Mouse (Mus musculus) hindbrain, embryonic 13.5 days (tissue): ENCODE results near the gene Nkx2-3. TPM values are rescaled to one million over a fixed set of nuclear protein-coding genes. Genes with fewer than 3 reads are reported as not detected.

Experiments
- ATAC-seq: fragments of 200-750 bp; cut with Nextera tagmentation; 2 replicates; pipeline ENCODE4 v1.8.0; 2017; ENCODE audit warnings: moderate TSS enrichment; ENCODE audit not compliant: low FRiP score
- H3K27ac ChIP-seq: fragments of 300-500 bp; sonication (generic); 2 replicates; pipeline ENCODE4 v1.5.1; 2015; ENCODE audit warnings: inconsistent platforms, mild to moderate bottlenecking, moderate library complexity
- H3K27me3 ChIP-seq: fragments of 300-500 bp; sonication (generic); 2 replicates; pipeline ENCODE4 v1.6.1; 2015; ENCODE audit warnings: mild to moderate bottlenecking, inconsistent platforms
- H3K36me3 ChIP-seq: fragments of 300-500 bp; sonication (generic); 2 replicates; pipeline ENCODE4 v1.6.1; 2015; ENCODE audit warnings: mild to moderate bottlenecking, inconsistent platforms
- H3K4me1 ChIP-seq: fragments of 300-500 bp; sonication (generic); replicated peaks from 2 replicates; pipeline ENCODE4 v1.6.1; 2015; ENCODE audit warnings: inconsistent platforms
- H3K4me2 ChIP-seq: fragments of 300-500 bp; sonication (generic); 2 replicates; pipeline ENCODE4 v1.6.1; 2015; ENCODE audit warnings: inconsistent platforms, mild to moderate bottlenecking, moderate library complexity
- H3K4me3 ChIP-seq: fragments of 300-500 bp; sonication (generic); 2 replicates; pipeline ENCODE4 v1.5.1; 2015; ENCODE audit warnings: mild to moderate bottlenecking, inconsistent platforms
- H3K9ac ChIP-seq: fragments of 300-500 bp; sonication (generic); 2 replicates; pipeline ENCODE4 v1.6.1; 2015; ENCODE audit warnings: mild to moderate bottlenecking, inconsistent platforms
- H3K9me3 ChIP-seq: fragments of 300-500 bp; sonication (generic); 2 replicates; pipeline ENCODE4 v1.6.1; 2016; ENCODE audit warnings: inconsistent platforms
- WGBS: fragments of 180-500 bp; shearing (Covaris S2); methylation state at CpG from one replicate; pipeline ENCODE4 v1.1.7; 2015; 5-methylcytosine and 5-hydroxymethylcytosine counted together
- polyA plus RNA-seq: library from polyadenylated mRNA; unstranded; fragments of >200 nt; fragmentation: Nextera tagmentation; extraction: Ambion mirVana; gene quantifications from 2 replicates; pipeline ENCODE4 v1.2.1, GENCODE M21; 2015

Gene Nkx2-3
- polyA plus RNA-seq, 1 experiment from 2014 or later, result not detected

GRCm38 (mm10) chr19:43598741-43599660, 13.1 kb upstream of the Nkx2-3 start:
- Histone ChIP-seq H3K9me3 (no peaks in the 10 kb centered on the region), H3K4me1 (peaks cover 12% of the 10 kb centered on the region), H3K36me3 (no peaks in the 10 kb centered on the region), H3K9ac (no peak overlapping the region), H3K27me3 (peaks cover 100% of the 10 kb centered on the region), H3K4me2 (no peak overlapping the region), H3K4me3 (no peak overlapping the region), H3K27ac (no peak overlapping the region)
- ATAC-seq, result no peak
- 4% methylated on average over 24 of the region's 25 CpGs for WGBS

- Histone ChIP-seq H3K27ac (no peak overlapping the region), H3K9ac (no peak overlapping the region), H3K4me3 (no peak overlapping the region), H3K36me3 (no peaks in the 10 kb centered on the region), H3K27me3 (peaks cover 100% of the 10 kb centered on the region), H3K4me2 (no peak overlapping the region), H3K9me3 (no peaks in the 10 kb centered on the region), H3K4me1 (peaks cover 12% of the 10 kb centered on the region)
- no peak for ATAC-seq
- WGBS, result under 1% methylated on average over 27 of the region's 27 CpGs
Measured at GRCm38 (mm10) chr19:43599776-43600544, 12.2 kb upstream of the Nkx2-3 start.

GRCm38 (mm10) chr19:43600545-43601331, 11.4 kb upstream of the Nkx2-3 start:
- no peak overlapping the region for H3K27ac ChIP-seq
- H3K9me3 ChIP-seq, result no peaks in the 10 kb centered on the region
- no peak overlapping the region for H3K4me2 ChIP-seq
- no peak overlapping the region for H3K4me3 ChIP-seq
- H3K36me3 ChIP-seq, result no peaks in the 10 kb centered on the region
- H3K27me3 ChIP-seq, result peaks cover 100% of the 10 kb centered on the region
- H3K9ac ChIP-seq, result no peak overlapping the region
- no peak for ATAC-seq
- peaks cover 12% of the 10 kb centered on the region for H3K4me1 ChIP-seq
- WGBS, result 2% methylated on average over 33 of the region's 33 CpGs

GRCm38 (mm10) chr19:43601440-43601839, 10.7 kb upstream of the Nkx2-3 start:
- H3K4me2 ChIP-seq, result no peak overlapping the region
- 1% methylated on average over 27 of the region's 27 CpGs for WGBS
- peaks cover 12% of the 10 kb centered on the region for H3K4me1 ChIP-seq
- H3K27me3 ChIP-seq, result peaks cover 100% of the 10 kb centered on the region
- no peak overlapping the region for H3K9ac ChIP-seq
- H3K36me3 ChIP-seq, result no peaks in the 10 kb centered on the region
- ATAC-seq, result no peak
- H3K9me3 ChIP-seq, result no peaks in the 10 kb centered on the region
- H3K27ac ChIP-seq, result no peak overlapping the region
- H3K4me3 ChIP-seq, result no peak overlapping the region

- Histone ChIP-seq H3K4me1 (peaks cover 12% of the 10 kb centered on the region), H3K9me3 (no peaks in the 10 kb centered on the region), H3K36me3 (no peaks in the 10 kb centered on the region), H3K4me3 (no peak overlapping the region), H3K9ac (no peak overlapping the region), H3K27me3 (peaks cover 100% of the 10 kb centered on the region), H3K4me2 (no peak overlapping the region), H3K27ac (no peak overlapping the region)
- WGBS, result 0% methylated on average over 12 of the region's 12 CpGs
- no peak for ATAC-seq
Measured at GRCm38 (mm10) chr19:43601996-43602590, 10.0 kb upstream of the Nkx2-3 start.

- 3% methylated on average over 5 of the region's 5 CpGs for WGBS
- no peak for ATAC-seq
- no peaks in the 10 kb centered on the region for H3K36me3 ChIP-seq
- H3K27me3 ChIP-seq, result peaks cover 99% of the 10 kb centered on the region
- no peak overlapping the region for H3K9ac ChIP-seq
- peaks cover 12% of the 10 kb centered on the region for H3K4me1 ChIP-seq
- no peak overlapping the region for H3K4me2 ChIP-seq
- no peak overlapping the region for H3K4me3 ChIP-seq
- no peaks in the 10 kb centered on the region for H3K9me3 ChIP-seq
- no peak overlapping the region for H3K27ac ChIP-seq
Measured at GRCm38 (mm10) chr19:43603521-43603920, 8.6 kb upstream of the Nkx2-3 start.

- ATAC-seq, result no peak
- no peak overlapping the region for H3K4me3 ChIP-seq
- WGBS, result 8% methylated on average over 7 of the region's 7 CpGs
- no peak overlapping the region for H3K4me2 ChIP-seq
- H3K27ac ChIP-seq, result no peak overlapping the region
- peaks cover 97% of the 10 kb centered on the region for H3K27me3 ChIP-seq
- H3K36me3 ChIP-seq, result no peaks in the 10 kb centered on the region
- no peak overlapping the region for H3K9ac ChIP-seq
- H3K4me1 ChIP-seq, result peaks cover 6% of the 10 kb centered on the region
- no peaks in the 10 kb centered on the region for H3K9me3 ChIP-seq
Measured at GRCm38 (mm10) chr19:43604492-43605120, 7.5 kb upstream of the Nkx2-3 start.

- ATAC-seq, result no peak
- WGBS, result 3% methylated on average over 17 of the region's 17 CpGs
Measured at GRCm38 (mm10) chr19:43605666-43606551, 6.2 kb upstream of the Nkx2-3 start.

GRCm38 (mm10) chr19:43606552-43607530, 5.3 kb upstream of the Nkx2-3 start:
- H3K4me1 ChIP-seq, result peaks cover under 1% of the 10 kb centered on the region; the same call in 1 of the 2 replicates
- peaks cover 97% of the 10 kb centered on the region for H3K27me3 ChIP-seq
- WGBS, result under 1% methylated on average over 40 of the region's 40 CpGs
- no peak for ATAC-seq
- H3K4me3 ChIP-seq, result no peak overlapping the region
- no peak overlapping the region for H3K4me2 ChIP-seq
- H3K9me3 ChIP-seq, result no peaks in the 10 kb centered on the region
- no peak overlapping the region for H3K27ac ChIP-seq
- H3K36me3 ChIP-seq, result no peaks in the 10 kb centered on the region
- no peak overlapping the region for H3K9ac ChIP-seq

More at GRCm38 (mm10) chr19:43605666-43606551, 6.2 kb upstream of the Nkx2-3 start:
- Histone ChIP-seq H3K4me1 (no peaks in the 10 kb centered on the region), H3K4me3 (no peak overlapping the region), H3K27ac (no peak overlapping the region), H3K36me3 (no peaks in the 10 kb centered on the region), H3K27me3 (peaks cover 97% of the 10 kb centered on the region), H3K9ac (no peak overlapping the region), H3K4me2 (no peak overlapping the region), H3K9me3 (no peaks in the 10 kb centered on the region)
